ENCODE assay signal across 8 mouse cellular contexts in genomic region chr8:122847829-122848561, GRCm38 (mm10). TPM values are rescaled to one million over a fixed set of nuclear protein-coding genes. Genes with fewer than 3 reads are reported as not detected.
A peak's percentile ranks its signal among the peaks of the same experiment; 100 is the strongest.
DNase-seq lines count a peak whose midpoint lies in the region; ATAC-seq and TF ChIP-seq lines count a peak whose summit lies in the region.

TSS of gene Cdh15 (plus strand) at chr8:122847966.

- no peak within 1 kb of the TSS for H3K9ac ChIP-seq in heart, embryonic 15.5 days
- no peak within 1 kb of the TSS for H3K9ac ChIP-seq in limb, embryonic 11.5 days (ENCODE audit: low read length)
- no peak within 1 kb of the TSS for H3K9ac ChIP-seq in midbrain, embryonic 11.5 days (ENCODE audit: low read length)

- H3K27me3 ChIP-seq in G1E (ENCODE audit: insufficient read depth, low read length): peaks cover 92% of the 10 kb centered on the region
- H3K27me3 ChIP-seq in heart, embryonic 15.5 days: peaks cover 19% of the 10 kb centered on the region; the same call in 1 of the 2 replicates
- 0 out of 2 replicates have a peak, but pooled peaks cover 3% of the 10 kb centered on the region for H3K27me3 ChIP-seq in limb, embryonic 11.5 days (ENCODE audit: control insufficient read depth, insufficient read depth, low read length)
- no peaks in the 10 kb centered on the region for H3K27me3 ChIP-seq in midbrain, embryonic 11.5 days (ENCODE audit: control insufficient read depth, insufficient read depth, low read length)

- H3K4me3 ChIP-seq in G1E (ENCODE audit: low read depth, low read length): no peak within 1 kb of the TSS
- H3K4me3 ChIP-seq in heart, embryonic 15.5 days: 0 out of 2 replicates have a peak within 1 kb of the TSS, but pooled peaks have one; percentile 3
- peak within 1 kb of the TSS; percentile 12; the same call in 1 of the 2 replicates for H3K4me3 ChIP-seq in limb, embryonic 11.5 days (ENCODE audit: low read depth, low read length)
- H3K4me3 ChIP-seq in midbrain, embryonic 11.5 days (ENCODE audit: low read depth, low read length): no peak within 1 kb of the TSS

- H3K36me3 ChIP-seq in G1E (replicated peaks): no peaks in the 10 kb centered on the region
- no peaks in the 10 kb centered on the region for H3K36me3 ChIP-seq in heart, embryonic 15.5 days
- no peaks in the 10 kb centered on the region for H3K36me3 ChIP-seq in limb, embryonic 11.5 days (ENCODE audit: control insufficient read depth, insufficient read depth, low read length)
- no peaks in the 10 kb centered on the region for H3K36me3 ChIP-seq in midbrain, embryonic 11.5 days (ENCODE audit: control insufficient read depth, insufficient read depth, low read length)

- no peak for TF ChIP-seq CTCF in G1E (IDR thresholded peaks at IDR 0.05; ENCODE audit: low read depth, low read length)

- ATAC-seq in G1E (ENCODE audit: extremely low read depth, insufficient number of reproducible peaks, low FRiP score, poor library complexity, severe bottlenecking): peak; percentile 34; the same call in 1 of the 2 replicates
- peak; percentile 84 for ATAC-seq in heart, embryonic 15.5 days (replicated peaks; ENCODE audit: insufficient number of reproducible peaks, insufficient read depth, low FRiP score, low read depth)
- peak; percentile 70 for ATAC-seq in limb, embryonic 11.5 days (ENCODE audit: insufficient number of reproducible peaks, low FRiP score, low TSS enrichment, low read depth)
- peak; percentile 87 for ATAC-seq in midbrain, embryonic 11.5 days (ENCODE audit: low FRiP score)

- no peak within 1 kb of the TSS for H3K27ac ChIP-seq in heart, embryonic 15.5 days
- no peak within 1 kb of the TSS for H3K27ac ChIP-seq in limb, embryonic 11.5 days (replicated peaks; ENCODE audit: low read depth, low read length)
- H3K27ac ChIP-seq in midbrain, embryonic 11.5 days (ENCODE audit: low read depth, low read length): no peak within 1 kb of the TSS

- H3K4me1 ChIP-seq in G1E (ENCODE audit: insufficient read depth, low read depth, low read length): peaks cover 6% of the 10 kb centered on the region
- H3K4me1 ChIP-seq in heart, embryonic 15.5 days (replicated peaks): peaks cover 24% of the 10 kb centered on the region
- H3K4me1 ChIP-seq in limb, embryonic 11.5 days (ENCODE audit: control insufficient read depth, insufficient read depth, low read length): peaks cover 9% of the 10 kb centered on the region; the same call in 1 of the 2 replicates
- peaks cover under 1% of the 10 kb centered on the region for H3K4me1 ChIP-seq in midbrain, embryonic 11.5 days (ENCODE audit: control insufficient read depth, insufficient read depth, low read length)

- DNase-seq in adrenal gland, adult 2 months: peak; percentile 51
- DNase-seq in adrenal gland, adult 8-10 months: no peak
- DNase-seq in G1E (ENCODE audit: low spot score): peak; percentile 62
- DNase-seq in embryo, embryonic 10.5 days (ENCODE audit: low spot score): peak; percentile 75
- DNase-seq in limb, embryonic 11.5 days (ENCODE audit: low spot score): peak; percentile 74
- DNase-seq in midbrain, embryonic 11.5 days (ENCODE audit: low spot score, missing footprints): peak; percentile 90
- DNase-seq in yolk sac, embryonic 10.5 days (ENCODE audit: low spot score): peak; percentile 68

- no peaks in the 10 kb centered on the region for H3K9me3 ChIP-seq in G1E (replicated peaks)
- H3K9me3 ChIP-seq in heart, embryonic 15.5 days (replicated peaks): no peaks in the 10 kb centered on the region
- H3K9me3 ChIP-seq in limb, embryonic 11.5 days (ENCODE audit: control insufficient read depth, low read length): no peaks in the 10 kb centered on the region
- H3K9me3 ChIP-seq in midbrain, embryonic 11.5 days (ENCODE audit: control insufficient read depth, low read length): no peaks in the 10 kb centered on the region

- WGBS in heart, embryonic 15.5 days: 13% methylated on average over 17 of the region's 18 CpGs
- WGBS in limb, embryonic 11.5 days: 14% methylated on average over 17 of the region's 18 CpGs
- WGBS in midbrain, embryonic 11.5 days: 20% methylated on average over 17 of the region's 18 CpGs

- peak within 1 kb of the TSS; percentile 42 for H3K4me2 ChIP-seq in heart, embryonic 15.5 days
- H3K4me2 ChIP-seq in limb, embryonic 11.5 days (ENCODE audit: low read depth, severe bottlenecking): 0 out of 2 replicates have a peak within 1 kb of the TSS, but pooled peaks have one; percentile 8
- H3K4me2 ChIP-seq in midbrain, embryonic 11.5 days: peak within 1 kb of the TSS; percentile 5; the same call in 1 of the 2 replicates

RNA-seq across cellular contexts. Expression of gene Cdh15, which starts in this region (rescaled TPM):
- total RNA-seq in adrenal gland, adult 2 months (2021): under 1 TPM; 0.79 to 0.95 TPM
- polyA plus RNA-seq in adrenal gland, adult 2 months (2012; rRNA removed): 0.72 and 0.79 TPM in 2 replicates
- total RNA-seq in adrenal gland, adult 8-10 months (2022): 1 to 10 TPM in 3 of 4 experiments, under 1 TPM in 1; 0.55 to 1.2 (median 1.2) TPM
- total RNA-seq in G1E (2014; fragmentation: Nextera tagmentation) (not detected in 2 replicates), G1E (2017) (not detected in 2 replicates)
- not detected in 2 replicates for polyA plus RNA-seq in G1E (2012)
- 0.11 and 0.28 TPM in 2 replicates for polyA plus RNA-seq in heart, embryonic 15.5 days (2015; fragmentation: Nextera tagmentation; extraction: Ambion mirVana)
- polyA plus RNA-seq in limb, embryonic 11.5 days (2014; fragmentation: Nextera tagmentation; extraction: Ambion mirVana): 6.8 and 7.6 TPM in 2 replicates
- 0.47 and 0.59 TPM in 2 replicates for polyA plus RNA-seq in midbrain, embryonic 11.5 days (2014; fragmentation: Nextera tagmentation; extraction: Ambion mirVana)

Comparison
In these comparisons a context has a peak if more than half of its experiments do, and no peak if none do; other contexts are left out.
1. Peak in DNase-seq in adrenal gland, adult 2 months; RNA of the gene not detected or under 1 TPM.
2. Peak in DNase-seq and ATAC-seq in G1E; RNA of the gene not detected or under 1 TPM.
3. Peak in ATAC-seq, H3K4me3 ChIP-seq and H3K4me2 ChIP-seq in heart, embryonic 15.5 days; RNA of the gene not detected or under 1 TPM.
4. Peak in DNase-seq, ATAC-seq and H3K4me2 ChIP-seq in midbrain, embryonic 11.5 days; RNA of the gene not detected or under 1 TPM.
5. ATAC-seq: peak in every context shown above with its lines; median percentile 87 in midbrain, embryonic 11.5 days; 84 in heart, embryonic 15.5 days; 70 in limb, embryonic 11.5 days; 34 in G1E.